Mouse (Mus musculus) limb, embryonic 13.5 days (tissue): ENCODE data around the gene Arsb. TPM values are rescaled to one million over a fixed set of nuclear protein-coding genes. Genes with fewer than 3 reads are reported as not detected.

Experiments used
- ATAC-seq: fragments of 200-750 bp; cut with Nextera tagmentation; 2 replicates; pipeline ENCODE4 v1.8.0; 2017; ENCODE audit warnings: low read depth, moderate number of reproducible peaks, moderate TSS enrichment; ENCODE audit not compliant: low FRiP score
- H3K27ac ChIP-seq: fragments of 300-500 bp; sonication (generic); 2 replicates; pipeline ENCODE4 v1.5.1; 2015; ENCODE audit warnings: inconsistent platforms, mild to moderate bottlenecking, moderate library complexity
- H3K27me3 ChIP-seq: fragments of 300-500 bp; sonication (generic); 2 replicates; pipeline ENCODE4 v1.6.1; 2015; ENCODE audit warnings: mild to moderate bottlenecking, inconsistent platforms
- H3K36me3 ChIP-seq: fragments of 300-500 bp; sonication (generic); 2 replicates; pipeline ENCODE4 v1.6.1; 2015; ENCODE audit warnings: inconsistent platforms, mild to moderate bottlenecking, moderate library complexity
- H3K4me1 ChIP-seq: fragments of 300-500 bp; sonication (generic); 2 replicates; pipeline ENCODE4 v1.6.1; 2015; ENCODE audit warnings: inconsistent platforms
- H3K4me2 ChIP-seq: fragments of 300-500 bp; sonication (generic); replicated peaks from 2 replicates; pipeline ENCODE4 v1.6.1; 2015; ENCODE audit warnings: inconsistent platforms, mild to moderate bottlenecking, moderate library complexity
- H3K4me3 ChIP-seq: fragments of 300-500 bp; sonication (generic); 2 replicates; pipeline ENCODE4 v1.5.1; 2015; ENCODE audit warnings: moderate library complexity, mild to moderate bottlenecking, inconsistent platforms
- H3K9ac ChIP-seq: fragments of 300-500 bp; sonication (generic); 2 replicates; pipeline ENCODE4 v1.6.1; 2015; ENCODE audit warnings: mild to moderate bottlenecking, inconsistent platforms
- H3K9me3 ChIP-seq: fragments of 300-500 bp; sonication (generic); 2 replicates; pipeline ENCODE4 v1.6.1; 2016; ENCODE audit warnings: inconsistent platforms
- WGBS: fragments of 180-500 bp; shearing (Covaris S2); methylation state at CpG from one replicate; pipeline ENCODE4 v1.1.7; 2015; 5-methylcytosine and 5-hydroxymethylcytosine counted together
- polyA plus RNA-seq: library from polyadenylated mRNA; unstranded; fragments of >200 nt; fragmentation: Nextera tagmentation; extraction: Ambion mirVana; gene quantifications from 2 replicates; pipeline ENCODE4 v1.2.1, GENCODE M21; 2015

Arsb gene
- polyA plus RNA-seq, 1 experiment from 2014 or later = 13.7 TPM

DNA sequence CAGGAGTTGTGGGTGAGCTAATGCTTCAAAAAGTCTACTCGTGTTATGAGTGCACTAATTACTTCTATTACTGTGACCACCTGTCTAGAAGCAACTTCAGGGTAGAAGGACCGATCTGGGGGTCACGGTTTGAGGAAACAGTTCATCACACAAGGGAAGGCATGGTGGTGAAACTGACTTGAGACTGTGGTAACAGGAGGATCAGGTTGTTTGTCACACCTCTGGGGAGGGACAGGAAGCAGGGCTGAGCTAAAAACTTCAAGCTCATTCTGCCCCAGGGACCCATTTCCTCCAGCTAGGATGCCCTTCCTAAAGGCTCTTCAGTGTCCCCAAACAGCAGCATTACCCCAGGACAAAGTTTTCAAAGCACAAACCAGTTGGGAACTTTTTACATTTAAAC is 8.6 kb upstream of the Arsb start:
- WGBS = 70% methylated on average over 3 of the region's 3 CpGs
- no peaks in the 10 kb centered on the region for H3K9me3 ChIP-seq

DNA sequence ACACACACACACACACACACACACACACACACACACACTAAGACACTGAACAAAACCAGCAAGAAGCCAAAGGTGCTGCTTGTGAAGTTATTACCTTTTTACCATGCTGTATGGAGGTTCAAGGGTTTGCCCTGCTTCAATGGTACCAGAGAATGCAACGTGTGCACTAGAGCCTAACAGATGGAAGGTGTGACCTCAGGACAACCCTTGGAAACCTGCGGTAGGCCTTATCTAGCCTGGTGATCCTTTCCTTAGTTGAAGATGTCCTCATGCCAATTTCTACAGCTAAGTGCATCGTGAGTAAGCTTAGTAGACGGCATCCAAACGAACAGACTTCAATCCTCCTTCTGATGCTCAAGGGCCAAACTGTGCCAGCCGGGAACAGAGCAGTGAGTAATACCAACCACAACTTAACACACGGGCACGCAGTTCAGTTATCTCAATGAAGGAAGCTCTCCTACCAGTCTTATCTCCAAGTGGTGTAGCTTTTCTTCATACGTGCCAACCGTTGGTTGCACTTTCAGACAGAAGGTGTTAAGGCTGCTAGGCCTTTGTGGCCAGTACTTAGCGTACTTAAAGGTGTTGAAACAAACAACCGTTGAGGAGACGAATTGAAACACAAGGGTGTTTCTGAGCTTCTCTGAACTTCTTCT is 7.0 kb upstream of the Arsb start:
- Histone ChIP-seq H3K9ac (no peak overlapping the region), H3K9me3 (no peaks in the 10 kb centered on the region), H3K27ac (no peak overlapping the region), H3K36me3 (no peaks in the 10 kb centered on the region), H3K4me3 (no peak overlapping the region), H3K4me2 (no peak overlapping the region), H3K27me3 (no peaks in the 10 kb centered on the region), H3K4me1 (no peaks in the 10 kb centered on the region)
- ATAC-seq = no peak
- 85% methylated on average over 13 of the region's 13 CpGs for WGBS

More for the DNA sequence above, 8.6 kb upstream of the Arsb start:
- Histone ChIP-seq H3K4me3 (no peak overlapping the region), H3K9ac (no peak overlapping the region), H3K36me3 (no peaks in the 10 kb centered on the region), H3K27me3 (no peaks in the 10 kb centered on the region), H3K4me1 (0 out of 2 replicates have a peak, but pooled peaks cover 6% of the 10 kb centered on the region), H3K27ac (no peak overlapping the region), H3K4me2 (no peak overlapping the region)
- ATAC-seq = no peak

DNA sequence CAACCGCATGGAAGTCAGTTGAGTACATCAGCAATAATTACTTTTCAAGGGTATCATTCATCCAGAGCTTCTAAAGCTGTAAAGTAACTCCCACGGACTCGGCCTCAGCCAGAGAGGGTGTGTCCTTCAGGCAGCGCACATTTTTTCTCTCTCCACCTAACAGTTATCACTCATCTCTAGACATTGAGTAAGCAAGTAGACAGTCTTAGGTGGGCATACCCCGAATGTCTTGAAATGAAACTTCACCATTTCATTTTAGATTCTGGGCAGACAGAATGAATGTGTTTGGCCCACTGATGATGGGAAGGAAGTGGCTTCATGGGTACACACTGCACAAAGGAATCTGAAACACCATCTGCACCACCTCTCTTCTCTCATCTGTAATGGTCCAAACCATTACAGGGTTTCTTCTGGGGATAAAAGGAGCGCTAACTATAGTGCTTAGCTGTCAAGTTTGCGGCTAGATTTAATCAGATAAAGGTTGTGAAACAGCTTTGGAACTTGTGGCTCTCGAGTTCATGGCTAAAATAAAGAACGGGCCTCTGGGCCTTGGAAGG is 321 bp upstream of the Arsb start:
- Histone ChIP-seq H3K27me3 (no peaks in the 10 kb centered on the region), H3K4me3 (peak overlapping the region; percentile 65), H3K27ac (peak overlapping the region; percentile 93), H3K4me2 (peak overlapping the region; percentile 88), H3K9ac (peak overlapping the region; percentile 89), H3K9me3 (no peaks in the 10 kb centered on the region), H3K4me1 (peaks cover 15% of the 10 kb centered on the region), H3K36me3 (no peaks in the 10 kb centered on the region)
- WGBS = 33% methylated on average over 9 of the region's 9 CpGs
- ATAC-seq = 0 out of 2 replicates have a peak, but pooled peaks have one; percentile 9

DNA sequence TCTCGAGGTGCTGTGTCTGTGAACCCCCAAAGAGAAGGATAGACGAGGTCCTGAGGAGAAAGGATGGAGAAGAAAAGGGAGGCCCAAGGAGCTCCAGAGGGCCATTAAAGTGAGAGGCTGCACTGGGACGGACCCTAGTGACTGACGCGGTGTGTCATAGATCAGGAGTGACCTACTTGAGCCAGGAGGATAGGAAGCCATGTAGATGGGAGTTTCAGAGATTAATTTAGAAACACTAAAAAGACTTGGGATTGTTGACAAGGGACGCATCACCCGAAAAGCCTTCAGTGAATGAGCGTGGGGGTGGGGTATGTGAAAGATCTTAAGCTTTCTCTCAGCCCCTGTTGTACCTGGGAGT is 828 bp downstream of the Arsb start:
- Histone ChIP-seq H3K9me3 (no peaks in the 10 kb centered on the region), H3K36me3 (no peaks in the 10 kb centered on the region), H3K4me2 (peak overlapping the region; percentile 88), H3K27ac (peak overlapping the region; percentile 93), H3K4me1 (peaks cover 15% of the 10 kb centered on the region), H3K9ac (peak overlapping the region; percentile 89), H3K27me3 (no peaks in the 10 kb centered on the region), H3K4me3 (peak overlapping the region; percentile 65)
- WGBS = 37% methylated on average over 8 of the region's 8 CpGs
- peak; percentile 42 for ATAC-seq

DNA sequence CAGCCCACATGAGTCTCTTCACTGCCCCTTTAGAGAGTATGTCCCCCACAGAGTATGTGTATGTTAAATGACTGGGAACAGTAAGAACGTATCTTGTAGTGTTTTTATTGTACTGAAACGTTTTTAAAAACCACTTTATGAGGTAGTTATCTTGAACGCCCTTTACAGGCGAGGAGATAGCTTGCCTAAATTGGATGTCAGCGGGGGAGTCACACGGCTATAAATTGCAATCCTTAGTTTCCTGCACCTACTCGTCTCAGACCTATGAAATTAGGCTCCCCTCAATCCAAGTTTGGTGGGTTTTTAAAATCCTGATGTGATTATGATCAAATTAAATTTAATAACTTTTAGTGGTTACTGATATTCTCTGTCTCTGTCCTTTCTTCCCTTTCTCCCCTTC is 1.4 kb downstream of the Arsb start:
- 32% methylated on average over 7 of the region's 7 CpGs for WGBS
- H3K4me2 ChIP-seq = peak overlapping the region; percentile 88
- H3K4me1 ChIP-seq = peaks cover 15% of the 10 kb centered on the region
- no peaks in the 10 kb centered on the region for H3K36me3 ChIP-seq
- H3K4me3 ChIP-seq = peak overlapping the region; percentile 65
- no peak overlapping the region for H3K27ac ChIP-seq
- no peaks in the 10 kb centered on the region for H3K27me3 ChIP-seq
- peak overlapping the region; percentile 25; the same call in 1 of the 2 replicates for H3K9ac ChIP-seq
- no peaks in the 10 kb centered on the region for H3K9me3 ChIP-seq
- ATAC-seq = no peak

DNA sequence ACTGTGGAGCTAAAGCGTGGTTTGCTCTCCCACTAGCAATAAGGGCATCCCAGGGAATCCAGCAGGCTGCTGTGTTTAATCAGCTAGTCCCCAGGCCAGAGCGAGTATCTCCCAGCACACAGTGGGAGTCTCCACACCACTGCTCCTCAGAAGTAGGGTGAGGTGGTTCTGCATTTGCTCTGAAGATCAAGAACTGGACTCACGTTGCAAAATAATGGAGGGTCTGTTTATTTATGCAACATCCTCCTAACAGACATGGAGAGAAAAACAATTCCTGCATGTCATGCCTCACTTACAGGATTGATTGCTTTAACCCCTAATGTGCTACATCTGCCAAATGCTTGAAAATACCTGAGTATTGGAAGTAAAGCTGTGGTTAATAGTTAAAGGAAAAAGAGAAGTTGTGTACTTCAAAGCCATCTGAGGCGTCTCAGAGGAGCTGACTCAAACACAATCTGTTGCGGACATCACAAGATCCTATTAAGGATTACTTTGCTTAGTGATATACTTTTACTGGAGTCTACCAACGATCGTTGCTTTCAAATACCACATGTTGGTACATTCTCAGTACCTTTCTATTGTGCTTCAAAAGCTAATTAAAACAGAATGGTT is 2.4 kb downstream of the Arsb start:
- no peak for ATAC-seq
- WGBS = 38% methylated on average over 7 of the region's 7 CpGs
- H3K27ac ChIP-seq = no peak overlapping the region

GRCm38 (mm10) chr13:93782823-93783222 is 11.4 kb downstream of the Arsb start:
- ATAC-seq = no peak
- Histone ChIP-seq H3K27me3 (no peaks in the 10 kb centered on the region), H3K9ac (no peak overlapping the region), H3K4me2 (no peak overlapping the region), H3K4me1 (peaks cover 8% of the 10 kb centered on the region), H3K27ac (no peak overlapping the region), H3K4me3 (no peak overlapping the region), H3K9me3 (no peaks in the 10 kb centered on the region), H3K36me3 (no peaks in the 10 kb centered on the region)
- 88% methylated on average over 5 of the region's 5 CpGs for WGBS

More for the DNA sequence above, 2.4 kb downstream of the Arsb start:
- peaks cover 15% of the 10 kb centered on the region for H3K4me1 ChIP-seq
- H3K27me3 ChIP-seq = no peaks in the 10 kb centered on the region
- no peak overlapping the region for H3K4me3 ChIP-seq
- H3K9me3 ChIP-seq = no peaks in the 10 kb centered on the region
- H3K4me2 ChIP-seq = no peak overlapping the region
- H3K36me3 ChIP-seq = no peaks in the 10 kb centered on the region
- no peak overlapping the region for H3K9ac ChIP-seq

- Histone ChIP-seq H3K9ac (no peak overlapping the region), H3K27ac (no peak overlapping the region), H3K4me3 (no peak overlapping the region), H3K4me2 (no peak overlapping the region), H3K27me3 (no peaks in the 10 kb centered on the region), H3K4me1 (peaks cover 18% of the 10 kb centered on the region), H3K36me3 (no peaks in the 10 kb centered on the region), H3K9me3 (no peaks in the 10 kb centered on the region)
- no peak for ATAC-seq
- 74% methylated on average over 3 of the region's 3 CpGs for WGBS
Observed at GRCm38 (mm10) chr13:93785329-93785728, 13.9 kb downstream of the Arsb start.

- Histone ChIP-seq H3K9me3 (no peaks in the 10 kb centered on the region), H3K4me2 (no peak overlapping the region), H3K27ac (no peak overlapping the region), H3K4me3 (no peak overlapping the region), H3K4me1 (peaks cover 18% of the 10 kb centered on the region), H3K9ac (no peak overlapping the region), H3K27me3 (no peaks in the 10 kb centered on the region), H3K36me3 (no peaks in the 10 kb centered on the region)
- no peak for ATAC-seq
- 64% methylated on average over 2 of the region's 2 CpGs for WGBS
Observed at GRCm38 (mm10) chr13:93786051-93786450, 14.6 kb downstream of the Arsb start.

DNA sequence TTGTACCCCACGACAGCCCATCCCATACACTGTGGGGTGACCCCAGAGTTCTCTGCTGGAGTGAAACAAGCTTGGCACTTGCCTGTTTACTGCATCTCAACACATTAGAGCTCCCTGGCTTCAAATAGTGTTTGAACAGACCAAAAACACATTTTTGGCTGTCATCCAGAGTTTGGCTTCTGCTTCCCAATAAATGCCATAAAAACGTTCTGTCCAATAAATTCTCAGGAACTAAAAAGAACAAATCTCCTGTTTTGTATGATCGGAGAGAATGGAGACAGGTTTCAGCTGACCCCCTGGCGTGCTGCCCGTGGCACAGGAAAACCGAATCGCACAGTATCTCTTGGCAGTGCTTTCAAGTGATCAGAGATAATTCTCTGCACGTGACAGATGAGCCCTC is 16.2 kb downstream of the Arsb start:
- no peaks in the 10 kb centered on the region for H3K9me3 ChIP-seq
- no peaks in the 10 kb centered on the region for H3K36me3 ChIP-seq
- H3K9ac ChIP-seq = no peak overlapping the region
- H3K27ac ChIP-seq = no peak overlapping the region
- H3K4me1 ChIP-seq = peaks cover 18% of the 10 kb centered on the region
- H3K4me3 ChIP-seq = no peak overlapping the region
- H3K4me2 ChIP-seq = no peak overlapping the region
- 31% methylated on average over 8 of the region's 8 CpGs for WGBS
- peak; percentile 79; the same call in 1 of the 2 replicates for ATAC-seq
- H3K27me3 ChIP-seq = no peaks in the 10 kb centered on the region

DNA sequence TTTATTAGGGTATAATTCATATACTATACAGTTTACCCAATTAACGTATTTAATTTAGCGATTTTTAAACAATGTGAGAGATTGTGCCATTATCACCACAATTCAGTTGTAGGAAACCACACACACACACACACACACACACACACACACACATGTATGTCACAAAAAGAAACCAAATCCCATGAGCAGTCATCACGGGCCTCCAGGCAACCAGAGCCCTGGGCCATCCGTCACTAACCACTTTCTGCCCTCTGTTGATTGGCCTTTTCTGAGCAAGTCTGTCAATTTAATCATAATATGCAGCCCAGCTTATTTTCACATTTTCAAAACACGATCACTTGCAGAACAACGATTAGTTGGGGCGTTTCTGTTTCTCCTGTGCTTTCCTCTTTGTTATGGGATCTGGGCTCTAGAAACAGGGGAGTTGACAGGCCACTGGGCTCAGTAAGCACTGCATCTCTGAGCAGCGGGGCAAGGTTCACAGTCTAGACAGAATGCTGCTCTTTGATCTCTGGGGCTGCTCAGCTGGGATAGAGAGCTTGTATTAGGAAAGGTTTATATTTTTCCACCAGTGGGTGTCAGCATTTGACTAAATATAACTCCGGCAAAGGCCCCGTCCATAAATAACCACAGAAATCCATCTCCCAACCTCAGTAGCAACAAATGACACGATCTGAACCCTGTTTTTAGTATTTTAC is 21.7 kb downstream of the Arsb start:
- Histone ChIP-seq H3K36me3 (no peaks in the 10 kb centered on the region; the same call in 1 of the 2 replicates), H3K9me3 (0 out of 2 replicates have a peak, but pooled peaks cover under 1% of the 10 kb centered on the region), H3K27ac (no peak overlapping the region), H3K4me2 (no peak overlapping the region), H3K4me3 (no peak overlapping the region), H3K27me3 (no peaks in the 10 kb centered on the region), H3K9ac (no peak overlapping the region), H3K4me1 (peaks cover 7% of the 10 kb centered on the region)
- WGBS = 39% methylated on average over 11 of the region's 11 CpGs
- ATAC-seq = peak; percentile 80; the same call in 1 of the 2 replicates

GRCm38 (mm10) chr13:93793643-93794182 is 22.3 kb downstream of the Arsb start:
- Histone ChIP-seq H3K4me1 (peaks cover under 1% of the 10 kb centered on the region; the same call in 1 of the 2 replicates), H3K36me3 (peaks cover 4% of the 10 kb centered on the region), H3K9ac (no peak overlapping the region), H3K27ac (no peak overlapping the region), H3K9me3 (peaks cover 3% of the 10 kb centered on the region; the same call in 1 of the 2 replicates), H3K27me3 (no peaks in the 10 kb centered on the region), H3K4me3 (no peak overlapping the region), H3K4me2 (no peak overlapping the region)
- 78% methylated on average over 10 of the region's 10 CpGs for WGBS
- 0 out of 2 replicates have a peak, but pooled peaks have one; percentile 21 for ATAC-seq
